Mouse (Mus musculus) brain, embryonic 14.5 days (tissue): Measurements from ENCODE around the gene Phf12.

Source experiments
- CTCF ChIP-seq: fragments of 200-500 bp; IDR thresholded peaks from 2 replicates; pipeline ENCODE4 v1.5.1; 2012; ENCODE audit warnings: inconsistent platforms, mild to moderate bottlenecking, moderate library complexity, borderline replicate concordance; ENCODE audit not compliant: insufficient read depth, insufficient read length; ENCODE audit errors: extremely low read depth
- POLR2A ChIP-seq: fragments of 200-500 bp; IDR thresholded peaks from 2 replicates; pipeline ENCODE4 v1.6.1; 2012; ENCODE audit warnings: mild to moderate bottlenecking, inconsistent platforms, borderline replicate concordance; ENCODE audit not compliant: poor library complexity, insufficient read depth, insufficient read length, severe bottlenecking; ENCODE audit errors: extremely low read depth

DNA sequence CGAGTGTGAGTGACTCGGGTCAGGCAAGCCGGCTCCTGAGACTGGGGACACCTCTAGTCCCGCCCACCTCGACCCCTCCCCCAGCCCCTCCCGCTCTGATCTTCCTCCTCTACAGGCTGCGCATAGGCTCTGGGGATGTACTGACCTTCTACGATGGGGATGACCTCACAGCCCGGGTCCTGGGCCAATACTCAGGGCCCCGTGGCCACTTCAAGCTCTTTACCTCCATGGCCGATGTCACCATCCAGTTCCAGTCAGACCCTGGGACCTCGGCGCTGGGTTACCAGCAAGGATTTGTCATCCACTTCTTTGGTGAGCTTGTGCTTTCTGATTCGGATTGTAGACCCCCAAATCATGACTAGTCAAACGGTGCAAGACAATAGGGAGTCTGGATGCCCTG lies 8.2 kb upstream of the Phf12 start:
- TF ChIP-seq CTCF (no peak), POLR2A (no peak)
